Mouse (Mus musculus) brain, embryonic 14.5 days (tissue): ENCODE measurements around the gene Tmem255a. TPM values are rescaled to one million over a fixed set of nuclear protein-coding genes. Genes with fewer than 3 reads are reported as not detected.

Source experiments
- DNase-seq: peaks from one replicate; pipeline ENCODE4 v3.0.0-alpha.2; 2011; ENCODE audit warnings: low read depth
- CTCF ChIP-seq: fragments of 200-500 bp; IDR thresholded peaks from 2 replicates; pipeline ENCODE4 v1.5.1; 2012; ENCODE audit warnings: inconsistent platforms, mild to moderate bottlenecking, moderate library complexity, borderline replicate concordance; ENCODE audit not compliant: insufficient read depth, insufficient read length; ENCODE audit errors: extremely low read depth
- POLR2A ChIP-seq: fragments of 200-500 bp; IDR thresholded peaks from 2 replicates; pipeline ENCODE4 v1.6.1; 2012; ENCODE audit warnings: mild to moderate bottlenecking, inconsistent platforms, borderline replicate concordance; ENCODE audit not compliant: poor library complexity, insufficient read depth, insufficient read length, severe bottlenecking; ENCODE audit errors: extremely low read depth
- polyA plus RNA-seq: library from polyadenylated mRNA; depleted of rRNA; stranded (reverse); fragments of >200 nt; gene quantifications from 2 replicates; pipeline ENCODE4 v1.2.3, GENCODE M21; 2012; rRNA removed

Gene Tmem255a
- polyA plus RNA-seq: 12.0 and 18.7 TPM in 2 replicates

DNA sequence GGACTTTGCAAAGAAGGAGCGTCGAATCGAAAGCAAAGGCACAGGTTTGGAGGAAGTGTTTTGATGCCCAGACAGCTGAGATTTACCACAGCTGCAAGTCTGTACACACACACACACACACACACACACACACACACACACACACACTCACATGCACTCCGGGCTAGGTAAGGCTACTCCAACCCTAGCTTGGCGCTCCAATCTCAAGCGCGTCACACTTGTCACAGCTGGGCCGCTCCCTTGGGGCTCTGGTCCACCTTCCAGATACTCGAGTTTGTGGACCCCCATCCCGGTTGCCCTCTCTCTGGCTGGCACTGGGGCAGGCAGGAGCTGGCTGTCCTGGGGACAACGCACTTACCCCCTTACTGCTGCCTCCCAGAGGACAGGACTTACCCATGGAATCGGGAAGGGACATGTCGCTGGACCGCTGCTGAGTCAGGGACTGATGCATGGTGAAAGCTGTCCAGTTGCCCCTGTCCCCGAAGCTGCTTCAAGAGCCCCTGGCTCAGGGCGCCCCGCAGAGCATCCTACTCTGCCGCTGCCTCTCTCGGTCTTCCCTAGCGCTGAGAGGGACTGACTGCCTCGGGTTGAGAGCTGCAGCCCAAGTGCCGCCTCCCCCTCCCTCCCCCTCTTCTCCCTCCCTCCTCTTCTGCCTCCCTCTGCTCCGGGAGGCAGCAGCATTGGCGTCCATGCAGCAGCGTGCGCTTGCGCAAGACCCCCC is at the start of gene Tmem255a:
TSS of gene Tmem255a (minus strand) at position 589 of the 721 bp plus-strand sequence.
- peak; percentile 81 for DNase-seq
- TF ChIP-seq POLR2A (no peak), CTCF (no peak)

DNA sequence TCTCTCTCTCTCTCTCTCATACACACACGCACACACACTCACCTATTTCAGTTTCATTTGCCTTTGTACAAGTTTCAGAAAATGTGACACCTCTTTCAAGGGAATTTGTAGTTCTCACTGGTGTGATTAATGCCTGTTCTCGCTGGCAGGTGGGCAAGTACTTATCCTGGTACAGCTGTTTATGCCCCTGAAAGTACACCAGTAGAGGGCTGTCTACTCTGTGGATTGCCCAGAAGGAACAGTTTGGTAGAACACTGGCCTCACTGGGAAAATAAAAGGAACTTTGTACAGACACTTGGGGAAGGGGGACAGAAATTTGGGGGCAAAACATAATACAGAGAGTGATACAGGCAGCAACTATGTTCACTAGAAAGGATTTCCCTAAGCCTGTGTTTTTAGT is 7.4 kb upstream of the Tmem255a start:
- no peak for DNase-seq
- TF ChIP-seq POLR2A (no peak), CTCF (peak; percentile 18; the same call in 1 of the 2 replicates)

DNA sequence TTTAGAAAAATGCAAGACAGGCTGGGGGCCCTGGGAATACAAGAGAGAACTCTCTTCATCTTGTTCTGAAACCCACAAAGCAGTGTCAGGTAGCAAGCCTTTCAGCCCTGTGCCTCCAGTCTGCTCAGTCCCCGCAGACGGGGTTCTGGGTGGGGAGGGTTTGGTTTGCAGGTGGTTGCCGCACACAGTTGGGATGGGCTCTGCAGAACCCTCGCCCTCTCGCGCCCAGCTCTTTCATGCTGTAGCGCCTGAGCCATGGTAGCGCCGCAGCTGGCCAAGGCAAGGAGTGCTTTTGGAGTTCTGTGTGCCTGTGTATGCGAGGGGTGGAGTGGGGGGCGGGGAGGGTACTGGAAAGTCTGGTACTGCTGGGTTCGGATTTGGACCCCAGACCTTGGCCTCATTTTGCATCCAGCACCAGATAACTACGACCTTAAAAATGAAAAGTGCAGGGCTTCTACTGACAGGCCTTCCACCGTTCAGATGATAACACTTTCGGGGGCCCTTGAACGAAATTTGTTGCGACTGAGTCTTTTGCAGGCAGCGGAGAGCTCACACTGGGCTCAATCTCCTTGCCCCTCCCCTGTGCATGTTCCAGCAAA is 1.8 kb downstream of the Tmem255a start:
- peak; percentile 59 for DNase-seq
- TF ChIP-seq POLR2A (no peak), CTCF (peak; percentile 34; the same call in 1 of the 2 replicates)

DNA sequence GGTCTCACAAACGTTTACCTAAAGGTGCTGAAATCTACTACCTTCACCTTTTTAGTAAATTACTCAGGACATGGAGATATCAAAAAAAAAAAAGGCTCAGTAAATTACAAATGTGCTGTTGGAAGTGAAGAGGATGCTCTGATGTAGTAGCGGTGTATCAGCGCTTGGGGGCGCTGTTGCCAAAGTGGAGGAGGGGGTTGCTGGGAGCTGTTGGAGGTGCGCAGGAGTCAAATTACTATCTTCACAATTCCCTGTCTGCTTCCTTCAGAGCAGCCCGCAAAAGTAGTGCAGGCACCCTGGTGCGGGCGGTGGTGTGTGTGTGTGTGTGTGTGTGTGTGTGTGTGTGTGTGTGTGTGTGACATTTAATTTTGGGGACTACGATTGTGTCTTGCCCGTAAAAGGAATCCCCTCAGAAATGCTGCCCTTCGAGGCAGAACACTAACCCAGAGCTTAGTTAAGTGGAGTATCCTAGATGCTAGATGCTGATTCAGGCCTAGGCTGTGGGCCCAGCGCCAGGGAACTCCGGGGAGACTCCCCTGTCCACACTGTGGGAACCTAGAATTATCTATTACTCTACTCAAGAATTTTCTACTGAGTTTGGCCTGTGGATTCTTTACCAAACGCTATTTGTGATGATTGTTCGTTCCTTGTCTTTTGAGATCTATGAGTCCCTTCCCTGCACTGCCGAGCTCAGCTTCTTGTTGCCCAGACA is 2.4 kb downstream of the Tmem255a start:
- peak; percentile 68 for DNase-seq

DNA sequence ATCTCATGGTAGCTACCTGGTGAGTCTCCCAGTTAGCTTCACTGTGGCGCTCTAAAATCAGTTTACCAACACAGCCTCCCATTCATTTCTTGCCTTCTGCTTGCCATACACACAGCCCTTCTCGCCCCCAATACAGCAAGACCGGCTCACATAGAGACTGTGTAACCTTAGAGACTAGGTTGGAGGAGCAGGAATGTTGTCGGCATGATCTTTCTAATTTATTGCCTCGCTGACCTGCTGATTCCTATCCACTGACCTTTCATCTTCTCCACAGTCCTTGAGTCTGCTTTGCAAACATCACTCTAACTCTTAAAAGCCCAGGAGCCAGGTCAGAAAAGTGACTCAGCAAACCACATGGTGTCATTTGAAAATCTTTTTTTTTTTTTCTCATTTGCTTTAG is 4.6 kb downstream of the Tmem255a start:
- TF ChIP-seq POLR2A: no peak
- no peak for TF ChIP-seq CTCF
- DNase-seq: no peak

More for the DNA sequence above, 2.4 kb downstream of the Tmem255a start:
- TF ChIP-seq POLR2A: no peak
- peak; percentile 84 for TF ChIP-seq CTCF

DNA sequence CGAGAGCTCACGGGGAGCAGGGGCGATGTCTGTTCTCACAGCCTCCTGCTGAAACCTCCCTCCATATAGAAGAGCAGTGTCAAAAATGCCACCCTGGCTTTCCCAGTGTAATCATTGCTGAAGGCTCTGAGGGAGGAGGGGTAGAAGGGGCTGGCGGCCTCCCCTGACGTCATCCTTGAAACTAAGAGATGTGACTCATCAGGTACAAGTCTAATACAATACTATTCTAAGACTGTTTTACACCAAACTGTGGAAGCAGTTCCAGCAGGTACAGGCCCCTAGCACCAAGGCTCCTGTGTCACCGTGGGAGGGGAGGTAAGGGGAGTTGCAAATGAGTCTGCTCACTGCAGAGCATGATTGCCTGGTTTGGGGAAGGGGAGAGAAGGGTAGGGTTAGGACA is 5.1 kb downstream of the Tmem255a start:
- no peak for TF ChIP-seq CTCF
- DNase-seq: no peak

DNA sequence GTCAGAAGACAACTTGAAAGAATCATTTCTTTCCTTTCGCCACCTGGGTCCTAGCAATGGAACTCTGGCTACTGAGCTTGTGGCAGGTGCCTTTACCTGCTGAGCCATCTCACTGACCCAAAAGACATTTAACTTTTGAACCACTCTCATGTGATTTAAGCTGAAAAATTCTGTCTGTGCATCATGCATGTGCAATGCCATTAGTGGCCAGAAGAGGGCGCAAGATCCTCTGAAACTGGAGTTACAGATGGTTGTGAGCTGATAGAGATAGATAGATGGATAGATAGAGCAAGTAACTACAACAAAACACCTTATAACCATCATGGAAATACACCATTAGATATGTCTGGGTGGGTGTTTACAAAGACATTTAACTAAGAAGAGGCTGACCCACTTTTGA is 14.5 kb downstream of the Tmem255a start:
- no peak for DNase-seq
- peak; percentile 57; the same call in 1 of the 2 replicates for TF ChIP-seq CTCF
- no peak for TF ChIP-seq POLR2A

DNA sequence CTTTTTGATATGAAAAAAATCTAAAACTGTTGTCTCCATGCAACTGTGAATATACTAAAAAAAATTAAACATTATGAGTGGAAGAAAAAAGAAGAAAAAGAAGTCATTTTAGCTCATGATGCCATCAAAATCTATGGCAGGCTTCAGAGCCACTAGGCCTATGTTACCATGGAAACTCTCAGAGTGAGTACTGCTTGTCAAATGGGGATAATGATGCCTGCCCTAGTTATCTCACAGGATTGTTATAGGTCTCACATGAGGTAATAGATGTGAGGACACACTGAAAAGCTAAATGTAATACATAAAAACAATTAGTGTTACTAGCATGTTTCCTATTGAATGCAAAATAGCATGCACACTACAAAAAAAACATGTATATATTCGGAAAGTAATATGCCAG is 22.4 kb downstream of the Tmem255a start:
- peak; percentile 41 for DNase-seq
- no peak for TF ChIP-seq CTCF
- TF ChIP-seq POLR2A: no peak

DNA sequence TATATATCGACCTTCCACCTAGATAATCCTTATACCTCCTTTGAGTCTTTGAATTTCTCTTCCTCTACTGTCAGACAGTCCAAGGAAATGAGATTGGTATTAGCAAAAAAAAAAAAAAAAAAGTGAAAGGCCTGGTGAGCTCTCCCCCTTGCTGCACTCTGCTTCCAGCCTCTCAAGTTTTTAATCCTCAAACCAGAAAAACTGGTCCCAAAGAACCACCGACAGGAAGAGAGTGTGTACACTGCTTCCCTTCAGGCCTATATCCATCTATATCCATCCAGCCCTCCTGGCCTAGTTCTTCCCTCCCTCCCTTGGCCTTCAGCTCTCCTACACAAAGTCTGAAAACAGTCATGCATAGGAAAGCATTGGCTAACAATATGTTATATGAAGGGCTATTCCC is 29.5 kb downstream of the Tmem255a start:
- no peak for DNase-seq
- TF ChIP-seq POLR2A (no peak), CTCF (no peak)

DNA sequence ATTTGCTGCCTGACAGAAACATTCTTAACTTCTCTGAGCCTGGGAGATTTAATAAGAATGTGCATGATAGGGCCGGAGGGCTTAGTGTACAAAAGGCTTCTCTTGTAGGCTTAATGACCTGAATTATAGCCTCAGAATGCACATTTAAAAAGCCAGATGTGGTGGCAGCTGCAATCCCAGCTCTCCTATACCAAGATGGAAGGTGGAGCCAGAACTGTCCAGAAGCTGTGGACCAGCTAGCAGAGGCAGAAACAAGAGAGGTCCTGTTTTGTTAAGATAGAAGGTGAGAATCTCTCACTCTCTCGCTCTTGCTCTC is 34.6 kb downstream of the Tmem255a start:
- TF ChIP-seq CTCF: no peak
- no peak for TF ChIP-seq POLR2A
- no peak for DNase-seq

DNA sequence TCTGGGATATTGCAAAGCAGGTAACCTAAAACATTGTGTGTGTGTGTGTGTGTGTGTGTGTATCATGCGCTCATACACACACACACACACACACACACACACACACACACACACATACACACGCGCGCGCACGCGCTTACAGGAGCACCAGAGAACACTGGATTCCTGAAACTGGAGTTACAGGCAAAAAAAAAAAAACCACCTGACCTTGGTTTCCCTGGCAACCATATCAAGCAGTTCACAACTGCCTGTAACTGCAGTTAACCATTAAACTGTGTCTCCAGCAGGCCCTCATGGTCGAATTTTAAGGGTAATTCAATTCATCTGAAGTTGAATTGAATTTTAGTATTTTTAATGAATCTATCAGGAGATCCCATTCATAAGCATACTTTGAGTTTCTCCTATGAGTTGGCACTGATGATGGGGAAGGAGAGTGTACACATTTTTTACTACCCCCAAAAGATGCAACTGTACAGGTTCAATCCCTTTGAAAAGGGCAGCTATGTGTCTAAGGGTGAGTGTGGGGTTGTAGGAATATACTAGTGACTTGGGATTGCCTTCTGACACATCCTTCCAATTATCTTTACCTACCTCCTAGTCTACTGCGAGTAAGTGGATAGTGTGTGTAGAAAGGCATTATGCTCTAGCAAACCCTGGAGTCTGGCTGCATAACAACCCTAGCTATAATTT is 35.1 kb downstream of the Tmem255a start:
- DNase-seq: peak; percentile 48
- TF ChIP-seq CTCF (no peak), POLR2A (no peak)
